Mouse (Mus musculus): ENCODE results near the gene Strn.

- no peak for TF ChIP-seq CTCF (IDR thresholded peaks at IDR 0.05; ENCODE audit: control insufficient read depth, insufficient read depth, low read length)
- no peak for TF ChIP-seq POLR2A (IDR thresholded peaks at IDR 0.05; ENCODE audit: borderline replicate concordance, control insufficient read depth, low read depth, low read length)
Measured at GRCm38 (mm10) chr17:78763272-78763671, 26.3 kb upstream of the Strn start.
